Mouse (Mus musculus) frontal cortex, postnatal 25 days (tissue): ENCODE results near the gene Prr18.

Experiments used
- DNase-seq, 2 experiments: peaks; one replicate each; pipeline ENCODE4 v3.0.0; 2022; ENCODE audit warnings: low spot score in 2 of 2

Gene Prr18

DNA sequence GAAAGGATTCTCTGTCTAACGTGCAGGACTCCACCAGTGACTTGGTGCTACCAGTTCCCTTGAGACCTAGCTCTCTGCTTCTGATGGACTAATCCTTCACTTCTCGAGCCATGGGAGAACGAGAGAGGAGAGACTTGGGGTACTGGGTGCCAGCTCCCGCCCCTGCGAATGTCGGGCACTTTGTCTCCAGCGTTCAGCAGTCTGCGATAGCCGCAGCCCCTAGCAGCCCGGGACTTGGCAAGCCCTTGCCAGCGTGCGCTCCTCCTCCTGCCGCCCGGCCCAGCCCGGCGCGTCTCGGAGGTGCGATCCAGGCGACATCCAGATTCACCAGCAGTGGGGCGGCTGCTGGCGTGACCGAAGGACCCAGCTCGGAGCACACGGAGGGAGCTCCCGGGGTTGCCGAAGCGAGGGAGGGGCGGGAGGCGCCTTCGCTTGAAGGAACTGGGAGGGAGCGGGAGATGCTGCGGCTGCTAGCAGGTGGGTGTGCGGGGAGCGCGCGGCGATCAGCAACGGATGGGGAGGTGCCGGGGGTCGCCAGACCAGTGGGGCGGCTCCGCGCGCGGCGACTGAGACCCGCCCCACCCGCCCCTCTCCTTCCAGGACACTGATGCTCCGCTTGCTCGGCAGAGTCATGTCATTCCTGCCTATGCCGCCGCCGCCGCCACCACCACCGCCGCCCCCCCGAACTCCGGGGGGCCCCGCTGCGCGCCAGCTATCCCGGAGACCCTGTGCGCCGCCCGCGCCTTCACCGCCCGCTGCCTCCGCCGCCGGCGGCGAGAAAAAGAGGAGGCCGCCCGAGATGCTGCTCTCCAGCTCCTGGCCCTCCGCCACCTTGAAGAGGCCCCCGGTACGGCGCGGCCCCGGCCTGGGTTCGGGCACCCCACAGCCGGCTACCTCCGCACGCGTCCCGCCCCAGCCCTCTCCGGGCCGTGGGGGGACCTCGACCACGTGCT, 3.4 kb downstream of the Prr18 start:
- peak; percentile 41 to 43 for DNase-seq

DNA sequence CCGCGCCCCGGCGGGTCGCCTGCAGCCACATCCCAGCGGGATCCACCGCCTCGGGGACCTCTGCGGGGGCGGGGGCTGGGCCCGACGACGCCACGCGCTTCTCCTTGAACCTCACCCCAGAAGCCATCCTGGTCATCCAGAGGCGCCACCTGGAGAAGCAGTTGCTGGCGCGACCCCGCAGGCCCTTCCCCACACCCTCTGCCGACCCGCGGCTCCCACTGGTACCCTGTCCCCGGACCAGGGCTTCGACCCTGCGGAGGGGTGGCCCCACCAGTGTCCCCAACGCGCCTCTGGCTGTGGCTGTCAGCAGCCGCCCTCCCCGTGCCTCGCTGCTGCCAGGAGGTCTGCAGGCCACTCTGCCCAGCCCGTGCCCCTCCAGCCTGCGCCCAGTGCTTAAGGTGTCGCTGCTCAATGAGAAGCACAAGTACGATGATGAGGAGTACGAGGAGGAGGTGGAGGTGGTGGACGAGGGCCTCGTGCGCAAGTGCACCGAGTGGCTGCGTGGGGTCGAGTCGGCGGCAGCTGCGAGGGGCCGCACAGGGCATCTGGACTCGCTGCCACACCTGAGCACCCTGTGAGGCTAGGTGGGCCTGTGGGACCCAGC, 4.2 kb downstream of the Prr18 start:
- DNase-seq, result no peak

DNA sequence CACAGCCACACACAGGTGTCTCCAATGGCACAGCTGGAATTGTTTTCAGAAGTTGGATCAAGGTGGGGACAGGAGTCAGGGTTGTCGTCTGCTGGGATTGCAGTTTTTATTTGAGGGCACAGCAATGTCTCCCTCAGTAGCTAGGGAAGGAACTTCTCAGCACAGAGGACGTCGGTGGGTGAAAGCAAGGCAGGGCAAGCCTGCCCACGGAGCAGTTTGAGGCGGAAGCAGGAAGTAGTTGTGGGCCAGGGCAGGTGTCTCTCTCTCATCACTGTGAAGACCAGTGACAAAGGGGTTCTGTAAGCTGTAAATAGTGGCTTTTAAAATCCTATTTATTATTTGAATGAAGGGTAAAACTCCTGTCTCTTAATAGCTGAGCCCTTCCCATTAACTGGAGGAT, 5.4 kb downstream of the Prr18 start:
- no peak for DNase-seq

DNA sequence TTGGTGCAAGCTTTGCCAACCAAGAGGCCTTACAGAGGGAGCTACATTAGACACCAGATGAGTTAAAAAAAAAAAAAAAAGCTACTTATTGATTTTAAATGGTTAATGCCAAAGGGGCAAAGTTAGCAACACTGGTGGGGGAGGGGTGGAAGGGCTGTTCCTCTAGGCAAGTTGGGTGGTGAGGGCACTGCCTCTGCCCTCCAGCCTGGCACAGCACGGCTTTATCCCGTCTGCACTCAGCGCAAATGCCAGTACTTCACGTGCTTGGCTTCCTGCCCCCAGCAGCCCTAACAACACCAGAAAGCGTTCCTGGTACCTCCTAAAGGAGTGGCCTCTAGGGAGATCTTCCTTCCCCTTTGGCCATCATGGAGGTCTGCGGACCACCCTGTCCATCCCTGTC, 6.2 kb downstream of the Prr18 start:
- DNase-seq, result no peak

DNA sequence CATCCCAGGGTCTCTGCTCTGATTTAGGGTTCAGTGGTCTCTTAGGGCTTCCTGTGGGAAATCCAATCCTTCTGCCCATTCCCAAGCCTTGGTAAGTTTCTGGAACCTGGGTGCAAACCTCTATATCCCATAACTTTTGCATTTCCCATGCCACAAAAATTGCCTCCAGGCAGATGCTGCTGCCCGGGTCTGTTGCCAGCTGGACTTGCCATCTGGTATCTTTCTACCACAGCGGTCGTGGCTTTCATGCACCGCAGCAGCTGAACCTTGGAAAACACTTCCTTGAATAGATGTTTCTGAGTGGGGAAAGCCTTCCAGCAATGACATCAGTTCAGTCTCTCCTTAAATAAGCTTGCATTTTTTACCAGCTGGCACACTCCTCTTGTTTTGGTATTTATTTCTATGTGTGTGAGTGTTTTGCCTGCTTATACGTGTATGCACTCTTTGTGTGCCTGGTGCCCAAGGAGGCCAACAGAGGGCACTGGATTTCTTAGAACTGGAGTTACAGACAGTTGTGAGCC, 10.6 kb downstream of the Prr18 start:
- DNase-seq, result no peak

DNA sequence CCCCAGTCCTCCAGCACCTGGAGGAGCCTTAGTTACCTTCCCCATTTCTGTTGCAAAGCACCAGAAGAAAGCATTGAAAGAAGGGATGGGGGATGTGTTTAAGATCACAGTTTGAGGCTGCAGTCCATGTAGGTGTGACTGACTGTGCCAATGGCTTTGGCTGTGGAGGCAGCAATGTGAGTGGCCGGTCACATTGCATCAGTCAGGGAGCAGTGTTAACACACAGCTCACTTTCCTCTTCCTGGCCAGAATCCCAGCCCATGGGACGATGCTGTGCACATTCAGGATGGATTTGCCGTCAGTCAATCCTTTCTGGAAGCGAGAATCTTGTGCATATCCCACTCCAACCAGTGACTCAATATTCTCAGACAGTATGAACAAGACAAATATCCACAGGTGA, 11.7 kb downstream of the Prr18 start:
- DNase-seq, result no peak

DNA sequence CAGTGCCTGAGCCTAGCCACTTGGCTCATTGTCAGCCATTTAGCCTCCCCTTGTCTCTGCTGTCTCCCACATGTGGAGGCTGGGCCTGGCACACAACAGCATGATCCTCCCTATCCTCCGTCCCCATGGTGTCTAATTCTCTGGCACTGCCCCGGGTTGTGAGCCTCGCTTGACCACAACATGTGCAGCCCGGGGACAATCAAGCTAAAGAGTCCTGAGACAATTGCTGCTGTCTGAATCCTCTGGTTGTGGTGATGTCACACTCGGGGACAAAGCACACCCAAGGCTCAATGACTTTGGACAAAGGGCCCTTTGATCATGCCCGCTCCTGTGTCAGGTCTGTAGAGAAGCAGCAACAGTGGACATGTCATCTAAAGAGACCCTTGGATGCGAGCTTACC, 13.8 kb downstream of the Prr18 start:
- no peak for DNase-seq

DNA sequence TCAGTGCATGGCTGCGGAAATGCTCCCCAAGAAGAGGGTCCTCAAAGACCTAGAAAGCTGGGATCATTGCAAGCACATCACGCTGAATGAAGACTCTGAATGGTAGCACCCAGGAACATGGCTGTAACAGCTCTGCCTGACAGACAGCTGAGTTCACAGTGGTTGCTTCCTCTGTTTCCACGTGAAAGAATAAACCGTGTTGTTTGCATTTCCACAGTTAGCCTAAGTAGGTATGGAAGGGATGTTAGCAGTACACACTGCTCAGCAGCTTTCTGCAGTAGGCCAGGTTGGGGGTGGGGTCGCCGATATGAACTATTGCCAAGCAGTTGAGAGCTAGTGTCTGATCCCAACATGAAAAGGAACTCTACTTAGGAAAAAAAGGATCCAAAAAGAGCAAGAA, 18.4 kb downstream of the Prr18 start, which contains the start of gene T2:
TSS of gene T2 (plus strand) at position 301 of the 400 bp plus-strand sequence.
- no peak for DNase-seq

DNA sequence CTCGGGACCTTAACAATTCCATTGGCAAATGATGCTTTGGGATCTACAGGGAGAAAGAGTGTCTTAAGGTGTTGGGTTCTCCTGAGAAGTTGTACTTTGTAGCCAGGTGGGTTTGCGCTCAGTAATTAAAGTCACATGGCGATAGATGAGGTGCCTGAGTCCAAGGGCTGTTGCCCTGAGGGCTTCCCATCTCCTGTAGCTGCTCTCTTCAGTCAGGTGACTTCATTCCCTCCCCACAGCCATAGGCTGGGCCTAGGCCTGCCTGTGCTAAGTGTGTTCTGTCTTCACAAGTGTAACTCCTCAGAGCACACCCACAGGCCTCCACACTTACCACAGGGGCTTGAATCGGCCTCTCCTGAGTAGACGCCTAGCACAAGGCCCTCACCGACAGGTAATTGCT, 20.2 kb downstream of the Prr18 start:
- DNase-seq, result no peak

DNA sequence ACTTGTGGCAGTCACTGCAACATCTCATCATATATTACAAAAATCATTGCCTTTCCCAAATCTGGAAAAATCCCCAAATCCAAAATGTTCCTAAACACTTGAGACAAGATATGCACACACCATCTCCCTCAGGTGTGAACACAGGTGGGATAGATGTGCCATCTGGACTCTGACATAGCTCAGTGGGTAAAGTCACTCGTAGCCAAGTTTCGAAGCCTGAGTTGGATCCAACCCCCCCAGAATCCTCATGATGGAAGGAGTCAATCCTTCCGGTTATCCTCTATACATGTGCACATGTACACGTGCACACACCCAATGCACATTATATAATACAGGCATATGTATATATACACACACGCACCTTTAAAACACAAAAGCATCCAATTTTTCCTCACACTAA, 23.6 kb downstream of the Prr18 start:
- no peak for DNase-seq

DNA sequence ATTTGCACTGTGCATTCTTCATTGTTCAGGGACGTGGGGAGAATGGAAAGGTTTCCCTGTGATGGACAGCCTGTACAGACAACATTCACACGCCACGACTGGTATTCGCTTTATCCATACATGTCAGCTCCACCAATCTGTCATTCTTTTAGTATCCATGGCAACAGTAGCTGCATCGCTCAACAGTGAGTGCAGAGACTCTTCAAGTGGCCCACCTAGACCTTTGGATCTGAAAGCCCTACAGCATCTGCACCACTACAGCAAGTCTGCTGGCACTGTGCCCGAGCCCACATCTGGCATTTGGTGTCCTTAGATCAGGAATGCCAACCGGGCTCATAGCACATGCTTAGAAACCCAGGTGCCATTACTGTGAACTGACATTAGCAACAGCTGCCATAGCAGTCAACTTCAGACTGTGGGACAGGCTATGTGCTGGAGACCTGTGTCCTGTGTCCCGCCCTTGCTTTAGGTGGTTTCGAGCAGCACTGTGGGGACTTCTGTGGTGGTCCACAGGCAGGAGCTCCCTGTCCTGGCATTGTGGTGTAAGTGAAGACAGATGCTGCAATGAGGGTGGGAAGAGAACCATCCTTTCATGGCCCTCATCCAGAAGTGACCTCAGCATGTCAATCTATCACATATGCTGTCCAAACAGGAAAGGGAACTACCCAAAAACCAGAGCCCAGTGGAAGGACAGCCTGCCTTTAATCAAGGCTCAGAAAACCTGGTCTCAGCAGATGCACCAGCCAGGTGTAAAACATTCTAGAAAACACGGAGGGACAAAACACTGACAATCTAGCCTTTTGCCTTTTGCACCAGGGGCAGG, 24.2 kb downstream of the Prr18 start:
- DNase-seq, result no peak

DNA sequence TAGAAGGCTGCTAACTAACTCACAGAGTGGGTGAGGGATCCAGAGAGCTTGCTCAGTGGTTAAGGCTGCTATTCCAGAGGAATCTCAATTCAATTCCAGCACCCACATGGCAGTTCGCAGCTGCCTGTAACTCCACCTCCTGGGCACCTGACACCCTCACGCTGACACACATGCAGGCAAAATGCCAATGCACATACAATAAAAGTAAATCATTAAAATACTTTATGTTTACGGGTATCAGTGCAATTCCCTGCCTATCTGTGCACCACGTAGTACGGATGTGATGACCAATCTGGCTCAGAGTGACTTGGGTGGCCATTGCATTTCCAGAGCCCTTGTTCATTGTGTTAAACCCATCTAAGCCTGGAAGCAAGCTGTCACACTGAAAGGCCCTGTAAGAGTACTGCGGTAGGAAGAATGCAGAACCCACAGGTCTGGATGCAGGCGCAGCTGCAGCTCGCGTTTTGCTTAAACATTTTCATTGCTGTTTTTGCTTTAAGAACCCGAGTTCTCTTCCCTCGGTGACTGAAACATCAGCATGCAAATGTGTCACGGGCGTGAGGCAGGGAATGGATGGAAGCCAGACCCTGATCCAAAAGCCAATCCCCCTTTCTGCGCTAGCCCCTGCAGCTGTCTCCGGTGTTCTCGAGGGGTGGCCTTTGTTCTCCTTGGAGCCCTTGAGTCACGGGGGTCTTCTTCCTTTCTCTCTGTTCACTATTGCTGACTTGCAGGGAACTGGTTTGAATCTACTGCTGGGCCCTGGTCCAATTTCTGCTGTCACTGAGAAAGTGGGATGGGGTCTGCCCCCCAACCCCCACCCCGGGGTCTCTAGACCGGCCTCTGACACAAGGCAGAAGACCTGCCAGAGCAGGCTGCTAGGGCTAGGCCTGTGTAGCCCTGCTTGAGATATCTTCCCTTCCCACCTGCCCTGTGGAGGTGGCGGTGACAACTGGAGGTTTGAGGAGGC, 30.5 kb downstream of the Prr18 start:
- peak; percentile 29 to 31 for DNase-seq

DNA sequence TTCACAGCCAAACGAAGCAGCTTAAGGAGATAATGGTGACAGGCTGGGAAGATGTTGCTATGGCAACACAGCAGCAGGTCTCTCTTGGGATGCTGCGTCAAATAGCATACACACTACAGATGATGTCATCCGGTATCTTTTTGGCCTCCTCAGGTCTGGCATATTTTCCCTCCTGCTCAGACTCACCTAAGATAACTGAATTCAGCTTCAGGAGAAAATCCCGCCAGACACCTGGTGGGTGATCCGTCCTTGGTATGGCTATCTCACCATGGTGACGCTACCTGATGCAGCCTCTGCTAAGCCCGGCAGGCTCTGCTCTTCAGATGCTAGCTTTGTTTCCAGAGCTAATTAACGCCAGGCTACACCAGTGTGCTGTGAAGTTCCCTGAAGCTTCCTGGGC, 31.3 kb downstream of the Prr18 start:
- peak; percentile 30 to 49 for DNase-seq

DNA sequence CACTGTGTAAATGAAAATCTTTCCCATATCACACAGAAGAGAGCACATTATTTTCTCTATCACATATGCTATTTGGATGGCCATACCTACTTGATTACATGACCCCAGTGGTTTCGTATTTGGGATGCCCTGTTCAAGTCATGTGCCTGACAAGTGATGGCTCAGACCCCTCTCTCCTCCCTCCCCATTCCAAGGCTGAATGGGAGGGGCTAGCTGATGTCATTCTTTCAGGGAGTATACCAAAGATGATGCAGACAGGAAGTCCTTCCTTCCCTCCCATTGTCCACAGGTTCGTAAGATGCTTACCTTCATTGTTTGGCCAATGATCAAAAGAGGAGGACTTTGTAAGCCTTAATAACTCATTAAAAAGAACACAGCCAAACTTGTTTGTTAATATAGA, 31.9 kb downstream of the Prr18 start:
- DNase-seq, result no peak

DNA sequence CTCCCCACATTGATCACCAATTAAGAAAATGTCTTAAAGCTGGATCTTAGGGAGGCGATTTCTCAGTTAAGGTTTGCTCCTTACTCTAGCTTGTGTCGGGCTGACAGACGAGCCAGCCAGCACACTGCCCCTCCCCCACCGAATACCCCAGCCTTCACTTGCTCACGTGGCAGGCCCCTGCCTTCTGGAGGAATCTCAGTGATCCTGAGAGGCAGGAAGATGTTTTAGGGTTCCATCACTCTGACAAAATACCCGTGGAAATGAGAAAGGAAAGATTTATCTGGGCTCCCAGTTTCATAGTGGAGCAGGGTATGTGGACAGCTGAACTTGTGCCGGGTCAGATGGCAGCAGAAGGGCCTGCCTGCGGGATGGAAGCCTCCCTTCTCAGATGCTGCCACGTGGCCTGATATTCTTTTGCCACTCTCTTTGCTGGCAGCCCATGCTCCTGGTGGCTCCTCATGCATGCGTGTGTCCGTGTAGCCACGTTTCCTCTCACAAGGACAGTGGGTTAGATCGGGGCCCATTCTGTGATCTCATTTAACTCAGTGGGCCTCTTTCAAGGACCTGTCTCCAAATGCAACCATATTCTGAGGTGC, 33.5 kb downstream of the Prr18 start:
- no peak for DNase-seq

DNA sequence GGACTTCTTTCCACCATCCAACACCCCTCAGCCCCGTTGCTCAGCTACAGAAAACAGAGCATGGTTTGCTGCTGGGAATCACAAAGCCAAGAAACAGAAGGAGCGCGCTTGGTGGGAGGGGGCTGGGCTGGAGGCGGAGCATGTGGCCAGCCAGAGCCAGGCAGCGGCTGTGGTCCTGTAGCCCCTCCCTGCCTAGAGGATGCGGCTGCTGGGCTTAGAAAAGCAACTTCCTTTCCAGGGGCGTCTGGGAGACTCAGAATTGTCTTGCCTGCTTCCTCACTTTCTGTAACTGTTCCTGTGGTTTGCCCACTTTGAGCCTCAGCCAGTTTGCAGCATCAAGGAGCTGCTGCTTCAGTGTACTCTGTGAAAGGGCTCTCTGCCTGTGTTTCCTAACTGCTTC, 34.6 kb downstream of the Prr18 start:
- peak; percentile 63 to 67 for DNase-seq

DNA sequence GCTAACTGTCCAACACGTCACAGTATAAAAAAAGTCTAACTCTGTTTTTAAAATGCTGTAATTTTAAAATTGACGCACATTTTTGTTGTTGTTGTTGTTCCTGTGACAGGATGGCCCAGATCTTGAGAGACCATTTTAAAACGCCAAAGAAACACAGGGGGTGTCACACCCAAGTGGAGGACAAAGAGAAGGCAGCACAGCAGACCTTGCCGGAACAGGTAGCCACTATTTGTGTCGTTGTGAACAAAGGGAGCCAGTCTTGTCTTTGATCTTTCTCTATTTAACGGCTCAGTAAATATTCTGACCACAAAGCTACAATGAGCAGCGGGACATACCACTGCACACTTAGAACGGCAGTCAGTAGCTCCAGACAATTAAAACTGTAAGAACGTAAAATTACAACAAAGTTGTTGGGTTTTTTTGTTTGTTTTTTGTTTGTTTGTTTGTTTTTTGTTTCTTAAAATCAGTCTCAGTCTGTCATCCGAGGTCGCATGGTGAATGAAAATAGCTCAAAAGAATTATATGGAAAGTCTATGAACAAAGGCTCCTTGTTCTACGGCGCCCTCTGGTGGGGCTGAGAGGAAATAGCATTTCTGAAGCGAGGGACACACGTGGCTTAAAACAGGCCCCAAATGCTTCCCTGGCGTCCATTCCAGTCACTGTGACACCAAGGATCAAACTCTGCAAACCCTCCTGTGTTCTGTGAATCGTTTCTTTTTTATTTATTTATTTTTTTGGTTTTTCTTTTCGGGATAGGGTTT, 35.2 kb downstream of the Prr18 start:
- peak; percentile 63 to 72 for DNase-seq

DNA sequence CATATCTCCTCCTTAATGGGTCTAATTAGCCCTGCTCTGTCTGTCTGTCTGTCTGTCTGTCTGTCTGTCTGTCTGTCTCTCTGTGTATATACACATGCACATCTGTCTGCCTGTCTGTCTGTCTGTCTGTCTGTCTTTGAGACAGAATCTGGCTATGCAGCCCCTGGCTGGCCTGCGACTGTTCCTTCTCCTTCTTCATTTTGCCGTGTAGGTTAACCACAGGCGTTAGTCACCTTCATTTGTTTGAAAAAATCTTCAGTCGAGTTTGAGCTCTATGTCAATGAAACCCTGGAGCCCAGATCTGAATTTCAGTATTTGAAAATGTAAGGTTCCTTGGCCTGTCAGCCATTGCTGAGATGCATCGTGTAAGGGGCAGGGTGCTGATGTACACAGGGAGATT, 40.0 kb downstream of the Prr18 start:
- no peak for DNase-seq

DNA sequence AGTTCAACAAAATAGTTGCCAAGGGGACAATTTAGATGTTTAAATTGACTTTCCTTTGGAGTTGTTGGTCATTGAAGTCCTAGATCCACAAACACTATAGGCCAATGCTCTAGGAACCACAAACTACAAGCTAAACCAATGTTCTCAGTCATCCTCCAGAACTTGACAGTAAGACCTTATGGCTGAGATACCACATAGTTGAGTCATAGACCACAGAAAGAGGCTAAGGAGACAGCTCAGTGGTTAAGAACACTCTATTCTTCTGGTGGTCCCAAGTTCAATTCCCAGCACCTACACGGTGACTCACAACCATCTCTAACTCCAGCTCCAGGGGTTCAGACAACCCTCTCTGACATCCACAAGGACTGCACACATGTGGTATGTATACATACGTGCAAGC, 48.2 kb downstream of the Prr18 start:
- no peak for DNase-seq

DNA sequence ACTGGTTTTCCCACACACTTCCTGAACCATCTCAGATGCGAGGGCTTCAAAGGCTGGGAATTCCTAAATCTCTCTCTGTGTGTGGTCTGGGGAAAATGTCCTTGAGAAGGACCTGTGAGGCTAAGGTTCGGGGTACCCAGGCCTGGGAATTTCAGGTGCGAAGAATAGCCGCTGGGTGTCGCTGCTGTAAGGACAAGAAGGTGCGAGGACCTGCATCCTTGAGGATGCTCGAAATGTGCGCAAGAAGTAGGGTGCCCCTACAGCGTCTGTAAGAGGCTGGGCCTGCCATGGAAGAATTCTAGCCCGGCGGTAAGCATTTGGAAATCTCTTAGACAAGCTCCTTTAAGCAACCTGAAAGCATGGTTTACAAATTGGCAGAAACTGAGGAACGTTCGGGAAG, 51.2 kb downstream of the Prr18 start:
- DNase-seq, result peak; percentile 35 to 38
